Mouse (Mus musculus) spleen, adult 2 months (tissue): ENCODE data around the gene Ank2. TPM values are rescaled to one million over a fixed set of nuclear protein-coding genes. Genes with fewer than 3 reads are reported as not detected.

Experiments used
- DNase-seq, 2 experiments: peaks; one replicate each; pipeline versions ENCODE4 v3.0.0 to v3.0.0-alpha.2; 2012 to 2021; ENCODE audit warnings: low spot score in 2 of 2, low read depth in 1 of 2
- H3K27ac ChIP-seq: fragments of 200-500 bp; 2 replicates; pipeline ENCODE4 v1.5.1; 2012; ENCODE audit warnings: low read length, inconsistent platforms; ENCODE audit not compliant: insufficient read depth
- H3K27me3 ChIP-seq: fragments of 200-500 bp; 2 replicates; pipeline ENCODE4 v1.6.1; 2012; ENCODE audit warnings: mild to moderate bottlenecking, moderate library complexity, low read length, inconsistent platforms; ENCODE audit not compliant: control insufficient read depth, insufficient read depth
- H3K36me3 ChIP-seq: fragments of 200-500 bp; 2 replicates; pipeline ENCODE4 v1.6.1; 2012; ENCODE audit warnings: mild to moderate bottlenecking, low read length, inconsistent platforms; ENCODE audit not compliant: control insufficient read depth, insufficient read depth
- H3K4me1 ChIP-seq: fragments of 200-500 bp; 2 replicates; pipeline ENCODE4 v1.6.1; 2011; ENCODE audit warnings: inconsistent platforms; ENCODE audit not compliant: control insufficient read depth, insufficient read depth, insufficient read length
- H3K4me3 ChIP-seq: fragments of 200-500 bp; 2 replicates; pipeline ENCODE4 v1.5.1; 2011; ENCODE audit warnings: mild to moderate bottlenecking, inconsistent platforms; ENCODE audit not compliant: insufficient read depth, insufficient read length; ENCODE audit errors: extremely low read depth
- CTCF ChIP-seq: fragments of 200-500 bp; IDR thresholded peaks from 2 replicates; pipeline ENCODE4 v1.5.1; 2011; ENCODE audit warnings: mild to moderate bottlenecking, inconsistent platforms; ENCODE audit not compliant: insufficient read depth, insufficient read length, insufficient replicate concordance; ENCODE audit errors: extremely low read depth
- POLR2A ChIP-seq: fragments of 200-500 bp; IDR thresholded peaks from 2 replicates; pipeline ENCODE4 v1.6.1; 2011; ENCODE audit warnings: low read depth, low read length, inconsistent platforms
- WGBS: fragments of 180-500 bp; shearing (Covaris S2); methylation state at CpG from one replicate; pipeline ENCODE4 v1.1.7; 2018; 5-methylcytosine and 5-hydroxymethylcytosine counted together
- polyA plus RNA-seq: library from polyadenylated mRNA; depleted of rRNA; stranded (reverse); fragments of >200 nt; gene quantifications from 2 replicates; pipeline ENCODE4 v1.2.3, GENCODE M21; 2012

The Ank2 gene
- polyA plus RNA-seq, 1 experiment, result 2.1 TPM

DNA sequence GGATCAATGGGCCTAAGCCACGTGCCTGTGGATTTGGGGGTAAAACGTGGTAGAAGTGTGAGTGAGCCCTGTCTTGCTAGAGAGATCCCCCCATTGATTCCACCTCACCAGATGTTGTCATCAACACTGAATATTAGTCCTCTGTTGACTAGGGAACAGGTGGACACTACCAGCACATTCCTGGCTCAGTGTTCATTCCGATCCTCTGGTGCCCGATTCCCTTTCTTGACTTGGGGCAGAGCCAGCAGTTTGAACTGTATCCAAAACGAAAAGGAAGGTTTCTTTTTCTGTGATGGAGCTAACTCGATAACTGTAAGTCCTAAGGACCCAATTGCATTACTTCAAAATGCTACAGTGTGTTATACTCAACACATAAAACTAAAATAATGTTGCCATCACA lies 382.9 kb downstream of the Ank2 start:
- Histone ChIP-seq H3K27me3 (no peaks in the 10 kb centered on the region), H3K36me3 (no peaks in the 10 kb centered on the region), H3K27ac (no peak overlapping the region), H3K4me3 (no peak overlapping the region), H3K4me1 (no peaks in the 10 kb centered on the region)
- WGBS, result 81% methylated on average over 6 of the region's 6 CpGs
- TF ChIP-seq POLR2A, result no peak
- no peak for DNase-seq

DNA sequence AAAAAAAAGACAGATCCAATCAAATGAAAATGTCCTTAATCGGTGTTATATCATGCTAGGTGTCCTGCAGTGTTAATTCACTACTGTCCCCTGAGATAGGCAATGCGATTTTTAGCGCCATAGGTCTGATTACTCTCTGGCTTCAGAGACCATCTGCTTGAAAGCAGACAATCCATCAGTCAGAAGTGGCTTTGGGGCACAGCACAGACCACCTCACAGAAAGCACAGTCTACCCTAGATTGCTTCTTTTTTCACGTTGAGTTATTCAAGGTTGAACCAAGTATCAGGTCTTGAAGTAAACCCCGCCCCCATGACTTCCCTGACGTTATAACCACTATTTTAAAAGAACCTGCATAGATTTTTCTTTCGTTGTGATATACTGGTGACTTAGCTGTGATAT lies 385.9 kb downstream of the Ank2 start:
- no peak for TF ChIP-seq CTCF
- WGBS, result 85% methylated on average over 7 of the region's 7 CpGs
- Histone ChIP-seq H3K4me3 (no peak overlapping the region), H3K27ac (no peak overlapping the region), H3K27me3 (no peaks in the 10 kb centered on the region), H3K36me3 (no peaks in the 10 kb centered on the region), H3K4me1 (no peaks in the 10 kb centered on the region)
- no peak for DNase-seq

DNA sequence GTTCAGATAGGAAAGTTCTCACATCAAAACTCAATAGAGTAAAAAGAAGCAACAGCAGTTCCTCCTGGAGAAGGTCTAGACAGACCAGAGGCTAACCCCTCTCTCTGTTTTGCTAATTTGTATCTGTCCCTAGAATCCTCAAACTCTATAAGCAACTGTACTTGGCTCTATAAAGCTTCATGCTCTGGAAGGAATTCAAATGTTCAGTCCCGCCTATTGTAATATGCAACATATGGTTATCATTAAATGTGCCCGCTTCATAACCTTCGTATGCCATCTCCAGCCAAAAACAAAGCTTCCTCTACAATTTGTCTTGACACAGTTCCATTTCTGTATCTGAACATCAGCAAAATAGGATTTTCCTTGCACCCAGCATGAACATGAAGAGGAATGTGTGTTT lies 389.7 kb downstream of the Ank2 start:
- 87% methylated on average over 3 of the region's 3 CpGs for WGBS
- no peak overlapping the region for H3K27ac ChIP-seq
- no peak overlapping the region for H3K4me3 ChIP-seq
- TF ChIP-seq CTCF, result no peak
- TF ChIP-seq POLR2A, result no peak
- no peaks in the 10 kb centered on the region for H3K36me3 ChIP-seq
- no peaks in the 10 kb centered on the region for H3K4me1 ChIP-seq
- no peak for DNase-seq
- H3K27me3 ChIP-seq, result no peaks in the 10 kb centered on the region

DNA sequence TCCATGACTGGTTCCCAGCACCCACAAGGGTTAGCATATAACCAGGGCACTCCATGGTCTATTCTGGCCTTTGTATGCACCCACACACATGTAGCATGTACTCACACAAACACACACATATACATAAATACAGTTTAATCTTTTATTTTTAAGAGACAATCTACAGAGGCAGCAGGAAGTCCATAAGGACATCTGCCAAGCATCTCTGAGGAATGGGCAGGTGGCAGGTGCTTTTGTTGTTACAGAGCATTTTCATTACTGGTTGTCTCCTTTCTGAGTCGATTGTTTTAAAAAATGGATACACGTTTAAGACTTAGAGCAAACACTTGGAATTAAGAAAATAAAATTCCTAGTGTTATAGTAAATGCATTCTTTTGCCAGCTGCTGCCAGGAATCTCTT lies 390.7 kb downstream of the Ank2 start:
- H3K4me3 ChIP-seq, result no peak overlapping the region
- no peak for DNase-seq
- H3K27me3 ChIP-seq, result no peaks in the 10 kb centered on the region
- TF ChIP-seq CTCF (no peak), POLR2A (no peak)
- WGBS, result 86% methylated on average over 2 of the region's 2 CpGs
- H3K27ac ChIP-seq, result no peak overlapping the region
- H3K4me1 ChIP-seq, result no peaks in the 10 kb centered on the region
- no peaks in the 10 kb centered on the region for H3K36me3 ChIP-seq

DNA sequence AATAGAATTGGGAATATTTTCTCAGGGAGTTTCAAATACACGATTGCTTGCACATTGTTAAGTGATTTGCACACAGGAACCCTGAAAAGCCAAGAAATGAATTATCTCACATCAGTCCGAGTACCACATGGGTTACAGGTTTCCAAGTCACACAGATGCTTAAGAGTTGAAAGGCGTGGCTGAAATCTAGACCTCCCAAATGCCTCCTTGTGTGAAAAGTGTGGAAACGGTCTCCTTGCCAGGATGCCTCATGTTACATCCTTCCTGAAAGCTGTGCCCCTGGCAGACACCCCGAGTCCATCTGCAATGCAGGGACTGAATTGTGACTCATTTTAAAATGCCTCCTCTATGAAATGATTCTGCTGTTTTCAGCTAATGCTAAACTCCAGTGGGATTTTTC lies 391.9 kb downstream of the Ank2 start:
- H3K4me3 ChIP-seq, result no peak overlapping the region
- WGBS, result 75% methylated on average over 5 of the region's 5 CpGs
- H3K4me1 ChIP-seq, result no peaks in the 10 kb centered on the region
- TF ChIP-seq CTCF (no peak), POLR2A (no peak)
- no peak for DNase-seq
- H3K36me3 ChIP-seq, result no peaks in the 10 kb centered on the region
- H3K27me3 ChIP-seq, result no peaks in the 10 kb centered on the region
- no peak overlapping the region for H3K27ac ChIP-seq

DNA sequence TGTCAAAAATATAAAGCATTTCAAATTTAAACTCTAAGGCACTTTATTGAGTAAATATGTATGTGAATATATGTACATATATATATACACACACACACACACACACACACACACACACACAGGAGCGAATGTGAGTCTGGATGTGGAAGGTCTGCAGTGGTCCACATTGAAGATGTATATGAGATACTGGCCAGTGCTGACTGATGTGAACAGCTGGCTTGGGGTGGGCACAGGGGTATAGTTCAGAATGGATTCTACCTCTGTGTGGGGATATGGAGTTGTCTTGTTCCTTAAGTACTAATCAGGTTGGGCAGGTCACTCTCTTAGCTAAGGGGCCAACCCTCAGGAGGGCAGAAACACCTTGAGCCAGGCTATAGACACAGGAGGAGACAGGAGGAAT lies 397.8 kb downstream of the Ank2 start:
- TF ChIP-seq POLR2A, result no peak
- no peak for TF ChIP-seq CTCF
- Histone ChIP-seq H3K27me3 (no peaks in the 10 kb centered on the region), H3K4me3 (no peak overlapping the region), H3K4me1 (no peaks in the 10 kb centered on the region), H3K36me3 (no peaks in the 10 kb centered on the region), H3K27ac (no peak overlapping the region)
- DNase-seq, result no peak
- WGBS, result 95% methylated on average over 1 of the region's 1 CpGs

DNA sequence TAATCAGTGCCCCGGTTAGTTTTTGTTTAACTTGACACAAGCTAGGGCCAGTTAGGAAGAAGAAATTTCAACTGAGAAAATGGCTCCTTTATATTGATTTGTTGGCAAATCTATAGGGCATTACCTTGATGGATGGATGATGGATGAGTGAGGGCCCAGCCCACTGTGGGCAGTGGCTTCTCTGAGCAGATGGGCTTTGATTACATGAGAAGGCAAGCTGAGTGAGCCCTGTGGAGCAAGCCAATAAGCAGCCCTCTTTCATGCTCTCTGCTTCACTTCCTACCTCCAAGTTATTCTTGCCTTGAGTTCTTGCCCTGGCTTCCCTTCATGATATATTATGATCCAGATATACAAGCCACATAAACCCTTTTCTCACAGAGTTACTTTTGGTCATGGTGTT lies 401.4 kb downstream of the Ank2 start:
- DNase-seq, result no peak
- 89% methylated on average over 1 of the region's 1 CpGs for WGBS
- no peaks in the 10 kb centered on the region for H3K27me3 ChIP-seq
- no peak overlapping the region for H3K4me3 ChIP-seq
- no peak overlapping the region for H3K27ac ChIP-seq
- H3K36me3 ChIP-seq, result no peaks in the 10 kb centered on the region
- TF ChIP-seq POLR2A, result no peak
- H3K4me1 ChIP-seq, result no peaks in the 10 kb centered on the region

DNA sequence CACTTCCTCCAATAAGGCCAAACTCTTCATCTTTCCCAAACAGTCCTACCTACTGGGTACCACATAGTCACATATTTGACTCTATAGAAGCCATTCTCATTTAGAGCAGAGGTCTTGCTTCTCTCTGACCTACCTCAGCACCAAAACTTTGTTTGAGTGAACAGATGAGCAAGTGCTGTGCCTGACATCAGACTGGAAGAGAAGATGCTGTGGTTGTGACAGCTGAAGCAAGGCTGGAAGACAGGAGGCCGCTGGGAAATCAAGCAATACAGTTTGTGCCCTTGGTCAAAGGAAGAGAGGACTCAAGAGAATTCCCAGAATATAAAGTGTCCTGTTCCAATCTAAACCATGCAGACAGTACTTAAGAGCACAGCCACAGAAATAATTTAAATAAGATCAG lies 402.0 kb downstream of the Ank2 start:
- TF ChIP-seq CTCF (no peak), POLR2A (no peak)
- no peaks in the 10 kb centered on the region for H3K4me1 ChIP-seq
- no peak overlapping the region for H3K4me3 ChIP-seq
- H3K27me3 ChIP-seq, result no peaks in the 10 kb centered on the region
- no peaks in the 10 kb centered on the region for H3K36me3 ChIP-seq
- H3K27ac ChIP-seq, result no peak overlapping the region
- no peak for DNase-seq
- WGBS, result 91% methylated on average over 1 of the region's 1 CpGs
